Mouse (Mus musculus) hindbrain, embryonic 14.5 days (tissue): ENCODE data around the gene Mmp23. TPM values are rescaled to one million over a fixed set of nuclear protein-coding genes. Genes with fewer than 3 reads are reported as not detected.
"Not testable (repeated sequence)": the region's sequence is repeated elsewhere in the genome, so short reads cannot be mapped to it uniquely, and the experiment has no call there.

Experiments
- ATAC-seq: fragments of 200-750 bp; cut with Nextera tagmentation; 2 replicates; pipeline ENCODE4 v1.8.0; 2017; ENCODE audit warnings: moderate number of reproducible peaks, mild to moderate bottlenecking, moderate TSS enrichment, moderate library complexity; ENCODE audit not compliant: low FRiP score
- DNase-seq: peaks from one replicate; pipeline ENCODE4 v3.0.0-alpha.2; 2015; ENCODE audit warnings: low spot score
- H3K27ac ChIP-seq: fragments of 300-500 bp; sonication (generic); 2 replicates; pipeline ENCODE4 v1.5.1; 2014; ENCODE audit warnings: mild to moderate bottlenecking, moderate library complexity
- H3K27me3 ChIP-seq: fragments of 300-500 bp; sonication (generic); 2 replicates; pipeline ENCODE4 v1.6.1; 2014; ENCODE audit warnings: mild to moderate bottlenecking, low read length, mixed read lengths; ENCODE audit not compliant: control insufficient read depth, insufficient read depth
- H3K36me3 ChIP-seq: fragments of 300-500 bp; sonication (generic); replicated peaks from 2 replicates; pipeline ENCODE4 v1.6.1; 2014; ENCODE audit not compliant: control insufficient read depth, insufficient read depth
- H3K4me1 ChIP-seq: fragments of 300-500 bp; sonication (generic); replicated peaks from 2 replicates; pipeline ENCODE4 v1.6.1; 2014; ENCODE audit warnings: antibody characterized with exemption, low read length, mixed read lengths; ENCODE audit not compliant: control insufficient read depth, insufficient read depth
- H3K4me2 ChIP-seq: fragments of 300-500 bp; sonication (generic); replicated peaks from 2 replicates; pipeline ENCODE4 v1.6.1; 2014; ENCODE audit warnings: mild to moderate bottlenecking, moderate library complexity
- H3K4me3 ChIP-seq: fragments of 300-500 bp; sonication (generic); replicated peaks from 2 replicates; pipeline ENCODE4 v1.5.1; 2014; ENCODE audit warnings: mild to moderate bottlenecking, low read length
- H3K9ac ChIP-seq: fragments of 300-500 bp; sonication (generic); 2 replicates; pipeline ENCODE4 v1.6.1; 2014
- H3K9me3 ChIP-seq: fragments of 300-500 bp; sonication (generic); 2 replicates; pipeline ENCODE4 v1.6.1; 2016; ENCODE audit warnings: low read length; ENCODE audit not compliant: control insufficient read depth
- WGBS: fragments of 180-500 bp; shearing (Covaris S2); extraction: QIAGEN DNeasy Blood & Tissue Kit; methylation state at CpG from one replicate; pipeline ENCODE4 v1.1.7; 2014; 5-methylcytosine and 5-hydroxymethylcytosine counted together
- polyA plus RNA-seq: library from polyadenylated mRNA; unstranded; fragments of >200 nt; fragmentation: Nextera tagmentation; extraction: Ambion mirVana; gene quantifications from 2 replicates; pipeline ENCODE4 v1.2.1, GENCODE M21; 2014

Mmp23 gene
- polyA plus RNA-seq, 1 experiment from 2014 or later = 2.9 TPM

DNA sequence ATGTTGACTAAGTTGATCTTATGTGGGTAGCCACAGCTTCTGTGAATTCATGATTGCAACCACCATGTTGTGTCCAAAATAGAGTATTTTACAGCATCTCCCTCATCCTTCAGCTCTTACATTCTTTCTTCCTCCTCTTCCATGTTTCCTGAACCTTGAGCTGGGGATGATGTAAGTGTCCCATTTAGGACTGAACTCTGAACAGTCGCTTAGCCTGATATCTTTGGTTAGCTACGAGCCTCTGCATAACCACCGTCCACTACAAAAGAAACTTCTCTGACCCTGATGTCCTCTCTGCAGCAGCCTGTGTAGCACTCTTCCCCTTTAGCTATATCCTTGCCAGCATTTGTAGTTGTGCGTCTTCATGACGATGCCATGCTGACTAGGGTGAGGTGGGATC, 7.5 kb downstream of the Mmp23 start:
- ATAC-seq (no peak), DNase-seq (no peak)
- Histone ChIP-seq H3K4me3 (no peak overlapping the region), H3K27ac (no peak overlapping the region), H3K9me3 (no peaks in the 10 kb centered on the region), H3K36me3 (peaks cover 97% of the 10 kb centered on the region), H3K4me2 (no peak overlapping the region), H3K9ac (no peak overlapping the region), H3K4me1 (no peaks in the 10 kb centered on the region), H3K27me3 (peaks cover 4% of the 10 kb centered on the region)
- 96% methylated on average over 5 of the region's 5 CpGs for WGBS

DNA sequence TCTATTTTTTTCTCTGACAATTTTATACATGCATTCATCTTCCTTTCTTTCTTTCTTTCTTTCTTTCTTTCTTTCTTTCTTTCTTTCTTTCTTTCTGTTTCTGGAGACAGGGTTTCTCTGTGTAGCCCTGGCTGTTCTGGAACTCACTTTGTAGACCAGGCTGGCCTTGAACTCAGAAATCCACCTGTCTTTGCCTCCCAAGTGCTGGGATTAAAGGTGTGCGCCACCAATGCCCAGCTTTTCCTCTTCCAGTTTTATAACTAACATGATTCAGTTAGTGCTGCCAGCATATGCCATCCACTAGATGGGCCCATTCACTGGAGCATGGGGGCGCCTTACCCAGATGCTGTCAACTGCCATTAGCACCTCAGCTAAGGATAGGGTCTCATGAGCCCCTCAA, 7.9 kb downstream of the Mmp23 start, which contains the start of gene Gm10563:
Gene Gm10563 (minus strand): TSS at position 101 of the 400 bp plus-strand sequence.
- not testable (repeated sequence) for H3K4me1 ChIP-seq
- WGBS = 100% methylated on average over 2 of the region's 2 CpGs

DNA sequence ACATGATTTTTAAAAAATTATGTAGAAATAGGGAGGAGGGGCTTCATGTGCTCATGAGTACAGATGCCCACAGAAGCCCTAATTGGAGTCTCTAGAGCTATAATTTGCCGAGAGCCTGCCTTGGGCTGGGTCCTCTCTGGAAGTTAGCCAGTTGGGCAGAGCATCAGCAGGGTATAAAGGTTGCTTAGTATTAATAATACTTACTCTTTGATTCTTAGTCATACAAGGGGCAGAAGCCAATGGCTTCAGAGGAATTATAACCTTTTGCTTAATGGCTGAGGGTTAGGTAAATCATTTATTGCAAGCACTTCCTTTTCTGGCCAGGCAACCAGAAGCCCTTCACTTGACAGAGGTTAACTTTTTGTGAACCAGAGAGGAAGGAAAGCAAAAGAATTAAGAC, 9.7 kb downstream of the Mmp23 start:
- no peak for ATAC-seq
- H3K4me3 ChIP-seq = no peak overlapping the region

More for the DNA sequence above, 7.9 kb downstream of the Mmp23 start, which contains the start of gene Gm10563:
- not testable (repeated sequence) for H3K27ac ChIP-seq, H3K4me3 ChIP-seq, H3K4me2 ChIP-seq, H3K27me3 ChIP-seq, ATAC-seq, DNase-seq, H3K9me3 ChIP-seq, H3K9ac ChIP-seq
- peaks cover 97% of the 10 kb centered on the region for H3K36me3 ChIP-seq

DNA sequence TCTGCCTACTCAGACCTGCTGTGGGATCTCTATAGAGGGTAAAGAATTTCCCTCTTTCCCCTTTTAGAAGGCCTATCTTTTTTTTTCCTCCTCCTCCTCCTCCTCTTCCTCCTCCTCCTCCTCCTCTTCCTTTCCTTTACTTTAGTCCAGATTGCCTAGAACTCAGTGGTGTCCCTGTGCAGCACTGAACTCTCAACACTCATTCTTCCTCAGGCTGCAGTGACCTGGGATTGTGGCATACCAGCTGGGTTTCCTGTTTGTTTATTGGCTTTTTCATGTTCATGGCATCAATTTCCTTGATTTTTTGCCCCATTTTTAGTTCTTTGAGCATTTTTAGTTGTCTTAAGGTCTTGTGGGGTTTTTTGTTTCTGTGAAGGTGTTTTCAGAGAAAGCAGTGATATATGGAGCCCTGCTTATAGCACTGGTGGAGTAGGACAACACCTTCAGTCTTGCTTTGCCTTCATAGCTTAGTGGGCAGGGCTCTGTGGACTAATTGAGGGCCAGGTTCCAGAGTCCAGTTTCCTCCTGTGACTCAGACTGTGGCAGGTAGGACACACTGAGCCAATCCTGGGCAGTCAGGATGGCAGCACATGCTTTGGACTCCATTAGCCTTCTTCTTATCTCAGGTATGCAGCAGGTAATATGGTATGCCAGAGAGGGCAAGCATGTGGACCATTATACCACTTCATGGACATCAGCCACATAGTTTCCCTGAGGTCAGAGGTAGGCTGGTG, 17.3 kb downstream of the Mmp23 start:
- Histone ChIP-seq H3K27me3 (no peaks in the 10 kb centered on the region), H3K9me3 (no peaks in the 10 kb centered on the region), H3K27ac (no peak overlapping the region), H3K4me3 (no peak overlapping the region), H3K4me2 (no peak overlapping the region), H3K36me3 (peaks cover 94% of the 10 kb centered on the region), H3K9ac (no peak overlapping the region), H3K4me1 (no peaks in the 10 kb centered on the region)
- ATAC-seq (no peak), DNase-seq (no peak)

More for the DNA sequence above, 9.7 kb downstream of the Mmp23 start:
- no peak overlapping the region for H3K27ac ChIP-seq
- H3K27me3 ChIP-seq = no peaks in the 10 kb centered on the region
- H3K36me3 ChIP-seq = peaks cover 95% of the 10 kb centered on the region
- H3K4me2 ChIP-seq = no peak overlapping the region
- no peaks in the 10 kb centered on the region for H3K9me3 ChIP-seq
- H3K9ac ChIP-seq = no peak overlapping the region
- no peaks in the 10 kb centered on the region for H3K4me1 ChIP-seq
- DNase-seq = no peak
- 94% methylated on average over 1 of the region's 1 CpGs for WGBS

DNA sequence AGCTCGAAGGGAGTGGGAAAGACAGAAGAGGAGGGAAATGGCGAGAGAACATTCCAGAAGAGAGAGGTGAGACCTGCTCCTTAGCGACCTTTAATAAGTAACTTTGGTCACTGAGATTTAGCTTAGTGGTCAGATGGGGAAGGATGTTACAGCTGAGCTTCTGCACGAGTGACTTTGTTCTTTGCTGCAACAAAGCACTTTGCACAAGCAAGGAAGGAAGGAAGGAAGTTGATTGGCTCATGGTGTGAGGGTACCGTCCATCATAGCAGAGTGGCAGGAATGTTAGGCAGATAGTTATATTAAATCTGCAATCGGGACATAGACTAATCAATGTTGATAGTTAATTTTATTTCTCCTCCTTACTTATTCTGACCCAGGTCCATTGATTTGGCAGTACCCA, 22.9 kb downstream of the Mmp23 start:
- H3K4me2 ChIP-seq = no peak overlapping the region
- 91% methylated on average over 6 of the region's 6 CpGs for WGBS
- DNase-seq = no peak
- H3K4me3 ChIP-seq = no peak overlapping the region
- H3K27me3 ChIP-seq = no peaks in the 10 kb centered on the region
- peaks cover 3% of the 10 kb centered on the region for H3K4me1 ChIP-seq
- no peak for ATAC-seq
- H3K36me3 ChIP-seq = peaks cover 83% of the 10 kb centered on the region
- H3K9me3 ChIP-seq = no peaks in the 10 kb centered on the region
- H3K9ac ChIP-seq = no peak overlapping the region
- no peak overlapping the region for H3K27ac ChIP-seq

DNA sequence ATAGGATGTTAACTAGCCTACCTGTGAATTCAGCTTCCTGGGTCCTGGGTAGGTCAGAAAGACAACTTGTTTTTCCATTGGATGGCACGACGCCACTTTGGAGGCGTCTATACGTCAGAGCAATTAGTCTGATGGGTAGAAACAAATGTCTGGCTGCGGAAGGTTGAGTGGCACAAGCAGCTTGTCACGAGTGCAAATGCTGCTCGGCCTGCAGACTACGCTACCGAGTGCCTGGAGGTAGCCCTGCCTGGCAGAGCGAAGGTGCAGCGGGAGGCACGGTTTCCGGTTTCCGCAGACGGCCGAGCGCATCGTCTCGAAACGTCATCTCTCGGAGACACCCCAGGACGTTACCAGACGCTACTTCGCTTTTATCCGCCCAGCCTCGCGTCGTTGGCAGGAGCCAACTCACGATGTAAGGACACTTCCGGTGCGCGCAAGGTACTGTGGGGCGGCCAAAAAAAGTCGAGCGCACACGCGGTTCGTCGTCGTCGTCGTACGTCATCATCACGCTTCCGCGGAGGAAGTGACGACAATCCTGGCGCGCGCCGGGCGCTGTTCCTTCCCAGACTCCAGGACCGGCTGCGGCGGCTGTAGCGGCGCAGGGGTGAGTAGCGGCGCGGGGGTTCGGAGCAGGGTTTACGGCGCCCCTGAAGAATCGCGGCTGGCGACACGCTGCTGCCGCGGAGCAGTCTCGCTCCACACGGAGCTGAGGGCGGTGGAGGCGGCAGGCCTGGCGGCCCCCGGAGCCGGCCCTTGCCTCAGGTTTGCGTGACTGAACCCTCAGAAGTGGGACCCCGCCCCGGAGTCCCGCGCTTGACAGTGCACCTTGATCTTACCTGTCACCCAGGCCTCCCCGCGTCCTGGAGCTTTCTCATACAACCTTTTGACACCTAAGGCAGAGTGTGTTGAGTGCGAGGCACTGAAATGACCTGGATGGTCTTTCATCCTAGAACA, 28.6 kb downstream of the Mmp23 start, which contains the start of gene Cdk11b:
Gene Cdk11b (plus strand): TSS at position 517 of the 954 bp plus-strand sequence.
- WGBS = under 1% methylated on average over 75 of the region's 84 CpGs
- H3K9me3 ChIP-seq = no peaks in the 10 kb centered on the region
- peak within 1 kb of the TSS; percentile 89 for H3K27ac ChIP-seq
- peak within 1 kb of the TSS; percentile 75 for H3K4me2 ChIP-seq
- H3K4me3 ChIP-seq = peak within 1 kb of the TSS; percentile 87
- peak within 1 kb of the TSS; percentile 76 for H3K9ac ChIP-seq
- peaks cover 53% of the 10 kb centered on the region for H3K36me3 ChIP-seq
- no peaks in the 10 kb centered on the region for H3K27me3 ChIP-seq
- ATAC-seq = peak; percentile 100
- DNase-seq = peak; percentile 100
- peaks cover 12% of the 10 kb centered on the region for H3K4me1 ChIP-seq

DNA sequence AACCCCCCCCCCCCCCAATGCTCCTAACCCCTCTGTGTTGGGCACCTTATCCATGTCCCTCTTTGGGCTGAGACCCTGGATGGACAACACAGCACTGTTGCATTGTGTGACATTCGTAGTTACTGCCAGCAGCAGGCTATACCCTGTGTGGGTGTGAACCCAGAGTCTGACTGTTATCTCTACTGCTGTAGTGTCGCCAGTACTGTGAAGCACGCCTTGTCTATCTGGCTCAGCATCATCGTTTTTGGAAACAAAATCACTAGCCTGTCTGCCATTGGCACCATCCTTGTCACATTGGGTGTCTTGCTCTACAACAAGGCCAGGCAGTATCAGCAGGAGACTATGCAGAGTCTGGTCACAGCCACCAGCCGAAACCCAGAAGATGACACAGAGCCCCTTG, 34.9 kb downstream of the Mmp23 start:
- H3K9ac ChIP-seq = no peak overlapping the region
- no peaks in the 10 kb centered on the region for H3K9me3 ChIP-seq
- ATAC-seq = no peak
- H3K27ac ChIP-seq = no peak overlapping the region
- 94% methylated on average over 5 of the region's 5 CpGs for WGBS
- DNase-seq = no peak
- H3K4me1 ChIP-seq = peaks cover under 1% of the 10 kb centered on the region; the same call in 1 of the 2 replicates
- no peak overlapping the region for H3K4me3 ChIP-seq
- no peaks in the 10 kb centered on the region for H3K27me3 ChIP-seq
- peaks cover 83% of the 10 kb centered on the region for H3K36me3 ChIP-seq
- H3K4me2 ChIP-seq = no peak overlapping the region

DNA sequence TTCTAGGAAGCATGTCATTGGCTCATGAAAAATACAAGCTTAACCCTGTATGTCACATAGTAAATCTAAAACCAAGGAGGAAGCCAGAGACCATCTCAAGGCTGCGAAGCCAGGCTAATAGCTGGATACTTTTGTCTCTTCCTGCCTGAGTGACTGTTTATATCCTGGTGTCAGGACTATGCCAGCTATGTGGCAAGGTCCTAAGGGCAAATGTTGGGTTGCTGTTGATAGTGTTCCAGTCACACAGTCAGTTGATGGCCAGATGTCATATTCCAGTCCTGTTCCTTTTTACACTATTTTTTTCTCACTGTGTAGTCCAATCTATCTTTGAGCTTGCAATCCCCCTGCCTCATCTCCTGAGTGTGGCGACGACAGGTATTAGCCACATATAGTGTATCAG, 39.9 kb downstream of the Mmp23 start:
- Histone ChIP-seq H3K27ac (no peak overlapping the region), H3K4me1 (no peaks in the 10 kb centered on the region), H3K9me3 (no peaks in the 10 kb centered on the region), H3K9ac (no peak overlapping the region), H3K27me3 (no peaks in the 10 kb centered on the region), H3K36me3 (peaks cover 85% of the 10 kb centered on the region), H3K4me3 (no peak overlapping the region), H3K4me2 (no peak overlapping the region)
- no peak for ATAC-seq
- WGBS = 98% methylated on average over 3 of the region's 3 CpGs
- DNase-seq = no peak

DNA sequence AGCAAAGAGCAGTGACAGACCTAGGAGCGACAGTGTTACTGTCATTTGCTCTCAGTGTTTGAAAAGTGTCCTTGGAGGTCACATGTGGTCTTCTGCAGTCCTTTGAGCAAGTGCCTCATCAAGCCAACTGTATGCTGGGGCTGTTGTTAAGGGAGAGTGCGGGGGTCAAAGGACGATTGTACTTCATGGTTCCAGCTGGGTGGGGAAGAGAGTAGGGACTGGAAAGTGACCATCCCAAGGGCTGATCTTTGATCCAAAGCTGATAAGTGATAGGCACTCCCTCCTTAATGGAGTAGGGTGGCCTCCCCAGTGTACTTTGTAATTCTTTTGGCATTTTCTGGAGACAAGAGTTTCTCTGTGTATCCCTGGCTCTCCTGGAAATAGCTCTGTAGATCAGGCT, 41.3 kb downstream of the Mmp23 start:
- Histone ChIP-seq H3K36me3 (peaks cover 71% of the 10 kb centered on the region), H3K9me3 (no peaks in the 10 kb centered on the region), H3K9ac (no peak overlapping the region), H3K27ac (no peak overlapping the region), H3K4me3 (no peak overlapping the region), H3K4me1 (no peaks in the 10 kb centered on the region), H3K27me3 (no peaks in the 10 kb centered on the region), H3K4me2 (no peak overlapping the region)
- DNase-seq = no peak
- no peak for ATAC-seq
- WGBS = 91% methylated on average over 3 of the region's 3 CpGs
